Mouse (Mus musculus): ENCODE measurements at regions not wholly inside any gene's neighbourhood (a gene's known extent, or its start where the extent isn't known, plus 50 kb on each side); places are given as distances from the start of the nearest gene placed in this dataset.

GRCm38 (mm10) chr10:111419375-111420194 is 53.4 kb upstream of the Nap1l1 start:
- peak; percentile 7 to 19 for DNase-seq (ENCODE audit: low spot score in 2 of 2)

DNA sequence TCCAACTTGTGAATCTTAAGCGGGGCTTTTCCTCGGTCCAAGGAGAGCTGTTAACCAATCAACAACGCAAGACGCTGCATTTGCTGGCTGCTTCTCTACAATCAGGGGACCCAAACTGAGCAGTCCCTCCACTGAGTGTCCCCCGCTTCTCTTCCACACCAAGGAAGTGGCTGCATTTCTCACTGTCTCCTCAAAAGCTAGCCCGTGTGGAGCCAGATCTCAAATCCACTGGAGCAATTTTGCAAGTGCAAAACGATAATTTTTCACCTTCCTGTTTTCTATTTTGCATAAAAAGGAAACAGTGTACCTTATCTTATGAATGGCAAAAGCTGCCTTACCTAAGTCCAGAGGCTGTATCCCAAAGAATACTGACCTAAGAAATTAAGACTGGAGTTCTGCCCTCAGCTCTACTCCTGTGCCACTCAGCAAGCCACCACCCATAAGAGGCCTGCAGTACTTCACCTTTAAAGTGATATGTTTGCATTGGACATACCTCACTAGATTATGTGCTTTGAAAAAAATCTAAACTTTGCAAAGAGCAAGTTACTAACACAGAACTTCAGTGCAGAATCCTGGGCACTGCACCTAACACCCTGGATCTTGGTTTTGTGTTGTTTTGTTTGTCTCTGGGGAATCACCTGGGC is 52.7 kb upstream of the Nap1l1 start:
- DNase-seq (ENCODE audit: low spot score in 2 of 2): no peak

DNA sequence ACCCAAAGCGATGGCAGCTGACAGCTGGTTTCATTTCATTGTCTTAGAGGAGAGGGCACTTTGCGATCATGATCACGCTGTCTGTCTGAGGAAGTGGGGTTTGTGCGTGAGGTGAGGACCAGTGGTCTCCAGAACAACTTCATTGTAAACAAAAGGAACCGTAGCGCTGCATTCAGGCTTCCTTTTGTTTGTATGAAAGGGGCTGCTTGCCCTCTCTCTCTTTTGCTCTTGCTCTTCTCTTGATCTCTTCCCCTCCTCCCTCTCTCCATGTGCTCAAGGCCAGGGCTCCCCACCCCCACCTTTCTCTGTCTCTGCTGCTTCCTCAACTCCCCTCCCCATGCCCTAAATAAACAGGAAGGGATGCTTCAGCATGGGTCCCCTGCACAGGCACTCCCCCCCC is 51.0 kb upstream of the Nap1l1 start:
- DNase-seq (ENCODE audit: low spot score in 2 of 2): no peak

- DNase-seq (ENCODE audit: low spot score in 2 of 2): no peak
Observed at GRCm38 (mm10) chr10:111422649-111423048, 50.4 kb upstream of the Nap1l1 start.
